Mouse (Mus musculus) forebrain, postnatal 0 days (tissue): Measurements from ENCODE around the gene Kif6. TPM values are rescaled to one million over a fixed set of nuclear protein-coding genes. Genes with fewer than 3 reads are reported as not detected.

Experiments used
- ATAC-seq: fragments of 200-750 bp; cut with Nextera tagmentation; 2 replicates; pipeline ENCODE4 v1.8.0; 2017; ENCODE audit warnings: mild to moderate bottlenecking, moderate library complexity
- DNase-seq: peaks from one replicate; pipeline ENCODE4 v3.0.0-alpha.2; 2015
- H3K27ac ChIP-seq: fragments of 300-500 bp; sonication (generic); 2 replicates; pipeline ENCODE4 v1.5.1; 2014; ENCODE audit warnings: low read depth, mild to moderate bottlenecking, antibody characterized with exemption, low read length, moderate library complexity, mixed read lengths
- H3K27me3 ChIP-seq: fragments of 300-500 bp; sonication (generic); 2 replicates; pipeline ENCODE4 v1.6.1; 2014; ENCODE audit warnings: mild to moderate bottlenecking, low read length, mixed read lengths; ENCODE audit not compliant: insufficient read depth
- H3K36me3 ChIP-seq: fragments of 300-500 bp; sonication (generic); 2 replicates; pipeline ENCODE4 v1.6.1; 2014; ENCODE audit warnings: mild to moderate bottlenecking, moderate library complexity; ENCODE audit not compliant: insufficient read depth
- H3K4me1 ChIP-seq: fragments of 300-500 bp; sonication (generic); 2 replicates; pipeline ENCODE4 v1.6.1; 2014; ENCODE audit warnings: antibody characterized with exemption; ENCODE audit not compliant: insufficient read depth
- H3K4me2 ChIP-seq: fragments of 300-500 bp; sonication (generic); 2 replicates; pipeline ENCODE4 v1.6.1; 2014; ENCODE audit warnings: low read depth, mild to moderate bottlenecking, moderate library complexity
- H3K4me3 ChIP-seq: fragments of 300-500 bp; sonication (generic); 2 replicates; pipeline ENCODE4 v1.5.1; 2014; ENCODE audit warnings: low read depth, low read length, mixed read lengths
- H3K9ac ChIP-seq: fragments of 300-500 bp; sonication (generic); 2 replicates; pipeline ENCODE4 v1.6.1; 2014; ENCODE audit warnings: mild to moderate bottlenecking
- H3K9me3 ChIP-seq: fragments of 300-500 bp; sonication (generic); 2 replicates; pipeline ENCODE4 v1.6.1; 2016; ENCODE audit warnings: low read length
- CTCF ChIP-seq: sonication (generic); IDR thresholded peaks from 2 replicates; pipeline ENCODE4 v1.5.1; 2016; ENCODE audit warnings: antibody characterized with exemption, control low read depth, low read depth
- WGBS: fragments of 180-500 bp; shearing (Covaris S2); extraction: QIAGEN DNeasy Blood & Tissue Kit; methylation state at CpG from one replicate; pipeline ENCODE4 v1.1.7; 2014; 5-methylcytosine and 5-hydroxymethylcytosine counted together
- polyA plus RNA-seq: library from polyadenylated mRNA; unstranded; fragments of >200 nt; fragmentation: Nextera tagmentation; extraction: Ambion mirVana; gene quantifications from 2 replicates; pipeline ENCODE4 v1.2.1, GENCODE M21; 2015
- total RNA-seq: library from RNA; depleted of rRNA; stranded (reverse); fragments of >200 nt; gene quantifications from 2 replicates; pipeline ENCODE4 v1.2.3, GENCODE M21; 2014

The Kif6 gene
- total and polyA plus RNA-seq, 2 experiments from 2014 or later: 2.0 to 7.4 TPM

- Histone ChIP-seq H3K9ac (no peak overlapping the region), H3K27ac (peak overlapping the region; percentile 64), H3K4me3 (no peak overlapping the region), H3K9me3 (no peaks in the 10 kb centered on the region), H3K27me3 (no peaks in the 10 kb centered on the region), H3K36me3 (no peaks in the 10 kb centered on the region), H3K4me1 (peaks cover 20% of the 10 kb centered on the region), H3K4me2 (no peak overlapping the region)
- DNase-seq: peak; percentile 55
- 17% methylated on average over 5 of the region's 5 CpGs for WGBS
- no peak for ATAC-seq
- TF ChIP-seq CTCF: no peak
Observed at GRCm38 (mm10) chr17:49863597-49863996, 248.7 kb downstream of the Kif6 start.

GRCm38 (mm10) chr17:49865604-49866003 is 250.7 kb downstream of the Kif6 start:
- Histone ChIP-seq H3K4me1 (peaks cover 21% of the 10 kb centered on the region), H3K9ac (no peak overlapping the region), H3K4me3 (no peak overlapping the region), H3K27ac (no peak overlapping the region), H3K9me3 (no peaks in the 10 kb centered on the region), H3K27me3 (no peaks in the 10 kb centered on the region), H3K36me3 (no peaks in the 10 kb centered on the region), H3K4me2 (no peak overlapping the region)
- no peak for DNase-seq
- 84% methylated on average over 2 of the region's 2 CpGs for WGBS
- no peak for ATAC-seq
- no peak for TF ChIP-seq CTCF

- 47% methylated on average over 8 of the region's 8 CpGs for WGBS
- Histone ChIP-seq H3K9me3 (no peaks in the 10 kb centered on the region), H3K36me3 (no peaks in the 10 kb centered on the region), H3K9ac (no peak overlapping the region), H3K4me2 (no peak overlapping the region), H3K4me1 (peaks cover 21% of the 10 kb centered on the region), H3K27me3 (no peaks in the 10 kb centered on the region), H3K4me3 (no peak overlapping the region), H3K27ac (peak overlapping the region; percentile 89)
- DNase-seq (peak; percentile 77), ATAC-seq (peak; percentile 79)
- TF ChIP-seq CTCF: no peak
Observed at GRCm38 (mm10) chr17:49866653-49867215, 251.8 kb downstream of the Kif6 start.

GRCm38 (mm10) chr17:49867321-49868137 is 252.6 kb downstream of the Kif6 start:
- DNase-seq (peak; percentile 87), ATAC-seq (peak; percentile 82)
- 7% methylated on average over 13 of the region's 13 CpGs for WGBS
- Histone ChIP-seq H3K27me3 (no peaks in the 10 kb centered on the region), H3K4me2 (no peak overlapping the region; the same call in 1 of the 2 replicates), H3K4me3 (no peak overlapping the region), H3K9me3 (no peaks in the 10 kb centered on the region), H3K36me3 (no peaks in the 10 kb centered on the region), H3K27ac (peak overlapping the region; percentile 89), H3K9ac (no peak overlapping the region), H3K4me1 (peaks cover 21% of the 10 kb centered on the region)
- TF ChIP-seq CTCF: peak; percentile 26; the same call in 1 of the 2 replicates

GRCm38 (mm10) chr17:49869246-49869645 is 254.3 kb downstream of the Kif6 start:
- no peak overlapping the region for H3K4me2 ChIP-seq
- 78% methylated on average over 9 of the region's 9 CpGs for WGBS
- no peaks in the 10 kb centered on the region for H3K36me3 ChIP-seq
- ATAC-seq (no peak), DNase-seq (no peak)
- no peak overlapping the region for H3K4me3 ChIP-seq
- H3K27ac ChIP-seq: no peak overlapping the region
- H3K9me3 ChIP-seq: no peaks in the 10 kb centered on the region
- H3K4me1 ChIP-seq: peaks cover 10% of the 10 kb centered on the region
- no peak overlapping the region for H3K9ac ChIP-seq
- H3K27me3 ChIP-seq: no peaks in the 10 kb centered on the region
- no peak for TF ChIP-seq CTCF

- H3K9ac ChIP-seq: no peak overlapping the region
- no peaks in the 10 kb centered on the region for H3K9me3 ChIP-seq
- H3K27me3 ChIP-seq: no peaks in the 10 kb centered on the region
- WGBS: 46% methylated on average over 2 of the region's 2 CpGs
- H3K4me2 ChIP-seq: no peak overlapping the region
- H3K4me1 ChIP-seq: peaks cover 8% of the 10 kb centered on the region
- DNase-seq (peak; percentile 53), ATAC-seq (no peak)
- H3K4me3 ChIP-seq: no peak overlapping the region
- H3K27ac ChIP-seq: no peak overlapping the region
- no peaks in the 10 kb centered on the region for H3K36me3 ChIP-seq
- peak; percentile 55 for TF ChIP-seq CTCF
Observed at GRCm38 (mm10) chr17:49872305-49872704, 257.4 kb downstream of the Kif6 start.

- Histone ChIP-seq H3K36me3 (no peaks in the 10 kb centered on the region), H3K9me3 (no peaks in the 10 kb centered on the region), H3K27ac (peak overlapping the region; percentile 50; the same call in 1 of the 2 replicates), H3K9ac (no peak overlapping the region), H3K4me2 (no peak overlapping the region), H3K4me3 (no peak overlapping the region), H3K27me3 (no peaks in the 10 kb centered on the region), H3K4me1 (peaks cover 4% of the 10 kb centered on the region; the same call in 1 of the 2 replicates)
- peak; percentile 28; the same call in 1 of the 2 replicates for ATAC-seq
- TF ChIP-seq CTCF: no peak
- no peak for DNase-seq
- WGBS: 53% methylated on average over 5 of the region's 5 CpGs
Observed at GRCm38 (mm10) chr17:49874746-49875145, 259.8 kb downstream of the Kif6 start.
